Mouse (Mus musculus): ENCODE results near the gene Ccdc27. TPM values are rescaled to one million over a fixed set of nuclear protein-coding genes. Genes with fewer than 3 reads are reported as not detected.

The Ccdc27 gene
- polyA plus RNA-seq, 1 experiment, result 55.2 TPM

GRCm38 (mm10) chr4:154005488-154005887, 37.0 kb downstream of the Ccdc27 start:
- H3K4me1 ChIP-seq (ENCODE audit: control insufficient read depth, insufficient read depth, low read length), result no peaks in the 10 kb centered on the region
- no peak overlapping the region for H3K27ac ChIP-seq (ENCODE audit: control insufficient read depth, insufficient read depth, low read depth, low read length)
- H3K4me3 ChIP-seq (ENCODE audit: control insufficient read depth, low read depth, low read length), result no peak overlapping the region
- TF ChIP-seq POLR2A (IDR thresholded peaks at IDR 0.05; ENCODE audit: control insufficient read depth, low read depth, low read length) (no peak), CTCF (IDR thresholded peaks at IDR 0.05; ENCODE audit: control insufficient read depth, insufficient read depth, insufficient replicate concordance, low read depth, low read length) (no peak)
- peaks cover 5% of the 10 kb centered on the region for H3K36me3 ChIP-seq (ENCODE audit: control insufficient read depth, insufficient read depth, low read length)
- H3K27me3 ChIP-seq (ENCODE audit: control insufficient read depth, insufficient read depth, low read length), result no peaks in the 10 kb centered on the region

DNA sequence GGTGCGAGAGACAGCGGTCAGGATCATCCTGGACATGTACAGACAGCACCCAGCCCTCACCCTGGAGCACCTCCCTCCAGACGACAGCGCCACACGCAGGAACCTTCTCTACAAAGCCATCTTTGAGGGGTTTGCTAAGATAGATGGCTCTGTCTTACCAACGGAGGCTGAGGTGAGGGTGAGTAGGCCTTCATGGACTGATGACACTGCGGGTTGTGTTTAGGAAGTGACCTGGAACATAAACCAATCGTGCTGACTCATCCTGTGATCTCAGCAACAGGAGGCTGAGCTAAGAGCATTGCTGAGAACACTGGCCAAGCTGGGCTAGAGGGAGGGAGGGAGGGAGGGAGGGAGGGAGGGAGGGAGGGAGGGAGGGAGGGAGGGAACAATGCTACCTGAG, 49.0 kb downstream of the Ccdc27 start:
- Histone ChIP-seq H3K4me1 (ENCODE audit: control insufficient read depth, insufficient read depth, low read length) (no peaks in the 10 kb centered on the region), H3K4me3 (ENCODE audit: control insufficient read depth, low read depth, low read length) (no peak overlapping the region), H3K27me3 (ENCODE audit: control insufficient read depth, insufficient read depth, low read length) (no peaks in the 10 kb centered on the region), H3K36me3 (ENCODE audit: control insufficient read depth, insufficient read depth, low read length) (peaks cover 1% of the 10 kb centered on the region), H3K27ac (ENCODE audit: control insufficient read depth, insufficient read depth, low read depth, low read length) (no peak overlapping the region)
- TF ChIP-seq CTCF (IDR thresholded peaks at IDR 0.05; ENCODE audit: control insufficient read depth, insufficient read depth, insufficient replicate concordance, low read depth, low read length) (no peak), POLR2A (IDR thresholded peaks at IDR 0.05; ENCODE audit: control insufficient read depth, low read depth, low read length) (no peak)

- H3K27ac ChIP-seq (ENCODE audit: control insufficient read depth, insufficient read depth, low read depth, low read length), result no peak overlapping the region
- TF ChIP-seq CTCF (IDR thresholded peaks at IDR 0.05; ENCODE audit: control insufficient read depth, insufficient read depth, insufficient replicate concordance, low read depth, low read length), result no peak
- TF ChIP-seq POLR2A (IDR thresholded peaks at IDR 0.05; ENCODE audit: control insufficient read depth, low read depth, low read length), result no peak
- no peaks in the 10 kb centered on the region for H3K27me3 ChIP-seq (ENCODE audit: control insufficient read depth, insufficient read depth, low read length)
- H3K4me1 ChIP-seq (ENCODE audit: control insufficient read depth, insufficient read depth, low read length), result no peaks in the 10 kb centered on the region
- peaks cover 1% of the 10 kb centered on the region for H3K36me3 ChIP-seq (ENCODE audit: control insufficient read depth, insufficient read depth, low read length)
- no peak overlapping the region for H3K4me3 ChIP-seq (ENCODE audit: control insufficient read depth, low read depth, low read length)
Measured at GRCm38 (mm10) chr4:153992715-153993114, 49.8 kb downstream of the Ccdc27 start.

DNA sequence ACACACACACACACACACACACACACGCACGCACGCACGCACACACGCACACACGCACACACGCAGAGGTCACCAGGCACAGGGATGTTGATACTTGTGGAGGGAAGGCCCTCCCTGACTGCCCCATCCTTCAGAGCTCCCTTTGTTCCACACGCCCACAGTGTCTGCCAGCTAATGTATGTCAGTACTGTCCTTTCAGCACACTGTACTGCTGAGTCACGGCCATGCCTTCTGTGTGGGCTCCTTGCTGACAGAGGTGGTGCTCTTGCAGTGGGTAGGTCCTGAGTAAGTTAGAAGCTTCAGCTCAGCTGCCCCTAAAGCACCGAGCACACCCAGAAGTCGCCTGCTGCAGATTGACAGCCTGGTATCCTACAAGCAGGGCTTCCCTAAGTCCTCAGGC, 62.0 kb downstream of the Ccdc27 start:
- no peak overlapping the region for H3K27ac ChIP-seq (ENCODE audit: control insufficient read depth, insufficient read depth, low read depth, low read length)
- H3K4me1 ChIP-seq (ENCODE audit: control insufficient read depth, insufficient read depth, low read length), result peaks cover 3% of the 10 kb centered on the region
- no peaks in the 10 kb centered on the region; the same call in none of the 2 replicates for H3K36me3 ChIP-seq (ENCODE audit: control insufficient read depth, insufficient read depth, low read length)
- no peaks in the 10 kb centered on the region for H3K27me3 ChIP-seq (ENCODE audit: control insufficient read depth, insufficient read depth, low read length)
- H3K4me3 ChIP-seq (ENCODE audit: control insufficient read depth, low read depth, low read length), result no peak overlapping the region
- TF ChIP-seq POLR2A (IDR thresholded peaks at IDR 0.05; ENCODE audit: control insufficient read depth, low read depth, low read length) (no peak), CTCF (IDR thresholded peaks at IDR 0.05; ENCODE audit: control insufficient read depth, insufficient read depth, insufficient replicate concordance, low read depth, low read length) (no peak)

GRCm38 (mm10) chr4:153979243-153979642, 63.2 kb downstream of the Ccdc27 start:
- Histone ChIP-seq H3K36me3 (ENCODE audit: control insufficient read depth, insufficient read depth, low read length) (no peaks in the 10 kb centered on the region; the same call in none of the 2 replicates), H3K4me3 (ENCODE audit: control insufficient read depth, low read depth, low read length) (no peak overlapping the region), H3K27me3 (ENCODE audit: control insufficient read depth, insufficient read depth, low read length) (no peaks in the 10 kb centered on the region), H3K27ac (ENCODE audit: control insufficient read depth, insufficient read depth, low read depth, low read length) (no peak overlapping the region), H3K4me1 (ENCODE audit: control insufficient read depth, insufficient read depth, low read length) (peaks cover 6% of the 10 kb centered on the region)
- no peak for TF ChIP-seq POLR2A (IDR thresholded peaks at IDR 0.05; ENCODE audit: control insufficient read depth, low read depth, low read length)
- no peak for TF ChIP-seq CTCF (IDR thresholded peaks at IDR 0.05; ENCODE audit: control insufficient read depth, insufficient read depth, insufficient replicate concordance, low read depth, low read length)

Other genes with a start within 250 kb of the Ccdc27 start
- gene A430005L14Rik, start 85.4 kb downstream of the Ccdc27 start, polyA plus RNA-seq (2012; rRNA removed), result 76.8 and 87.1 TPM in 2 replicates
- 4.6 and 4.7 TPM in 2 replicates for gene Dffb, start 67.6 kb downstream of the Ccdc27 start, polyA plus RNA-seq (2012; rRNA removed)
- 43.4 and 46.6 TPM in 2 replicates for gene Cep104, start 67.5 kb downstream of the Ccdc27 start, polyA plus RNA-seq (2012; rRNA removed)
- 55.1 and 58.8 TPM in 2 replicates for gene Lrrc47, start 30.9 kb downstream of the Ccdc27 start, polyA plus RNA-seq (2012; rRNA removed)
- gene Smim1, start 16.4 kb downstream of the Ccdc27 start, polyA plus RNA-seq (2012; rRNA removed), result 39.8 and 41.1 TPM in 2 replicates
- gene Trp73, start 97.5 kb upstream of the Ccdc27 start, polyA plus RNA-seq (2012; rRNA removed), result 0.17 and 0.48 TPM in 2 replicates
- 20.8 and 21.2 TPM in 2 replicates for gene Wrap73, start 99.7 kb upstream of the Ccdc27 start, polyA plus RNA-seq (2012; rRNA removed)
- 212 and 246 TPM in 2 replicates for gene Tprgl, start 118.0 kb upstream of the Ccdc27 start, polyA plus RNA-seq (2012; rRNA removed)
- gene Megf6, start 128.1 kb upstream of the Ccdc27 start, polyA plus RNA-seq (2012; rRNA removed), result 1.0 and 1.4 TPM in 2 replicates